In genomic region chr9:108998287-108999166, GRCm38 (mm10) we compare ENCODE assay signal across 14 mouse cellular contexts. TPM values are rescaled to one million over a fixed set of nuclear protein-coding genes. Genes with fewer than 3 reads are reported as not detected.
DNase-seq lines count a peak whose midpoint lies in the region; ATAC-seq and TF ChIP-seq lines count a peak whose summit lies in the region.
"Had no signal": no experiment of that assay in that cellular context is flagged by ENCODE, and none has a peak within 500 bp of the region (broad histone marks: within the 10 kb centered on the region; RNA-seq: fewer than 3 reads in every experiment).

No protein-coding gene starts in this region.

- no peaks in the 10 kb centered on the region for H3K9me3 ChIP-seq in limb, embryonic 12.5 days
- no peaks in the 10 kb centered on the region for H3K9me3 ChIP-seq in limb, embryonic 10.5 days (replicated peaks)
- H3K9me3 ChIP-seq in G1E (replicated peaks), result no peaks in the 10 kb centered on the region
- H3K9me3 ChIP-seq: embryonic facial prominence, embryonic 15.5 days; heart, embryonic 10.5 days; lung, embryonic 15.5 days had no signal

- WGBS in limb, embryonic 12.5 days, result 85% methylated on average over 19 of the region's 19 CpGs
- 88% methylated on average over 19 of the region's 19 CpGs for WGBS in limb, embryonic 10.5 days

- TF ChIP-seq CTCF in G1E (IDR thresholded peaks at IDR 0.05; ENCODE audit: low read depth, low read length), result no peak

- no peaks in the 10 kb centered on the region for H3K27me3 ChIP-seq in limb, embryonic 12.5 days
- H3K27me3 ChIP-seq in limb, embryonic 10.5 days (ENCODE audit: low read depth, poor library complexity, severe bottlenecking), result no peaks in the 10 kb centered on the region
- H3K27me3 ChIP-seq in G1E (ENCODE audit: insufficient read depth, low read length), result no peaks in the 10 kb centered on the region
- H3K27me3 ChIP-seq: embryonic facial prominence, embryonic 15.5 days; lung, embryonic 15.5 days had no signal

- no peak for ATAC-seq in limb, embryonic 12.5 days (ENCODE audit: insufficient number of reproducible peaks, insufficient read depth, low FRiP score, low TSS enrichment, low read depth)
- ATAC-seq in G1E (ENCODE audit: extremely low read depth, insufficient number of reproducible peaks, low FRiP score, poor library complexity, severe bottlenecking), result no peak

- H3K9ac ChIP-seq in limb, embryonic 12.5 days (replicated peaks), result peak overlapping the region; percentile 13; the same call in 1 of the 2 replicates
- H3K9ac ChIP-seq: embryonic facial prominence, embryonic 15.5 days; lung, embryonic 15.5 days had no signal

- no peak overlapping the region for H3K27ac ChIP-seq in limb, embryonic 12.5 days
- H3K27ac ChIP-seq in limb, embryonic 10.5 days, result no peak overlapping the region
- H3K27ac ChIP-seq: embryonic facial prominence, embryonic 15.5 days; heart, embryonic 10.5 days; lung, embryonic 15.5 days had no signal

- peak; percentile 44 to 51 for DNase-seq in cerebellum, postnatal 10 days
- DNase-seq in cerebellum, adult 18-20 months, result no peak
- DNase-seq in limb, embryonic 10.5 days (ENCODE audit: low spot score), result no peak
- DNase-seq in G1E (ENCODE audit: low spot score), result no peak
- peak; percentile 57 for DNase-seq in lung, postnatal 36 days
- DNase-seq in adrenal gland, postnatal 14 days, result no peak
- no peak for DNase-seq in thymus, adult 18-20 months
- DNase-seq: kidney, postnatal 14 days; right cerebral cortex, adult 18-20 months had no signal

- peaks cover 6% of the 10 kb centered on the region; the same call in 1 of the 2 replicates for H3K36me3 ChIP-seq in limb, embryonic 12.5 days
- no peaks in the 10 kb centered on the region for H3K36me3 ChIP-seq in limb, embryonic 10.5 days
- H3K36me3 ChIP-seq in G1E (replicated peaks), result peaks cover 53% of the 10 kb centered on the region
- H3K36me3 ChIP-seq: heart, embryonic 10.5 days; lung, embryonic 15.5 days had no signal

- H3K4me3 ChIP-seq in limb, embryonic 12.5 days (replicated peaks), result no peak overlapping the region
- no peak overlapping the region for H3K4me3 ChIP-seq in limb, embryonic 10.5 days
- H3K4me3 ChIP-seq in G1E (ENCODE audit: low read depth, low read length), result peak overlapping the region; percentile 56; the same call in 1 of the 2 replicates
- H3K4me3 ChIP-seq: embryonic facial prominence, embryonic 15.5 days; heart, embryonic 10.5 days; lung, embryonic 15.5 days had no signal

- no peak overlapping the region for H3K4me2 ChIP-seq in limb, embryonic 12.5 days
- H3K4me2 ChIP-seq: embryonic facial prominence, embryonic 15.5 days; lung, embryonic 15.5 days had no signal

- H3K4me1 ChIP-seq in limb, embryonic 12.5 days (replicated peaks), result peaks cover 15% of the 10 kb centered on the region; the same call in 1 of the 2 replicates
- peaks cover 19% of the 10 kb centered on the region for H3K4me1 ChIP-seq in limb, embryonic 10.5 days
- H3K4me1 ChIP-seq in G1E (ENCODE audit: insufficient read depth, low read depth, low read length), result peaks cover 67% of the 10 kb centered on the region

RNA-seq across cellular contexts. Expression of gene Pfkfb4, which starts 6.9 kb away (rescaled TPM):
- polyA plus RNA-seq in limb, embryonic 12.5 days (2016; fragmentation: Nextera tagmentation; extraction: Ambion mirVana), result 13.4 and 16.3 TPM in 2 replicates
- 12.5 and 14.6 TPM in 2 replicates for polyA plus RNA-seq in limb, embryonic 10.5 days (2016; fragmentation: Nextera tagmentation; extraction: Ambion mirVana)
- 7.1 and 10.0 TPM in 2 replicates for total RNA-seq in G1E (2014; fragmentation: Nextera tagmentation)
- total RNA-seq in G1E (2017), result 9.1 and 9.3 TPM in 2 replicates
- 1.7 and 4.1 TPM in 2 replicates for polyA plus RNA-seq in G1E (2012)
- 5.0 and 5.7 TPM in 2 replicates for total RNA-seq in adrenal gland, postnatal 14 days (2021)

RNA-seq across cellular contexts. Expression of gene Ucn2, which starts 12.7 kb away (rescaled TPM):
- 0.37 TPM in 1 of 2 replicates, not detected in the other for polyA plus RNA-seq in limb, embryonic 12.5 days (2016; fragmentation: Nextera tagmentation; extraction: Ambion mirVana)
- not detected in 2 replicates for polyA plus RNA-seq in limb, embryonic 10.5 days (2016; fragmentation: Nextera tagmentation; extraction: Ambion mirVana)
- total RNA-seq in G1E (2014; fragmentation: Nextera tagmentation) (not detected in 2 replicates), G1E (2017) (0.17 and 0.38 TPM in 2 replicates)
- polyA plus RNA-seq in G1E (2012), result not detected in 2 replicates
- 0.53 and 0.89 TPM in 2 replicates for total RNA-seq in adrenal gland, postnatal 14 days (2021)
- polyA plus RNA-seq: heart, embryonic 10.5 days; hindbrain, embryonic 11.5 days; lung, embryonic 15.5 days had no signal

RNA-seq across cellular contexts. Expression of gene Shisa5, which starts 39.8 kb away (rescaled TPM):
- 49.1 and 55.2 TPM in 2 replicates for polyA plus RNA-seq in limb, embryonic 12.5 days (2016; fragmentation: Nextera tagmentation; extraction: Ambion mirVana)
- polyA plus RNA-seq in limb, embryonic 10.5 days (2016; fragmentation: Nextera tagmentation; extraction: Ambion mirVana), result 36.1 and 44.4 TPM in 2 replicates
- 17.1 and 24.2 TPM in 2 replicates for total RNA-seq in G1E (2014; fragmentation: Nextera tagmentation)
- 50.0 and 50.6 TPM in 2 replicates for total RNA-seq in G1E (2017)
- 207 and 259 TPM in 2 replicates for polyA plus RNA-seq in G1E (2012)
- total RNA-seq in adrenal gland, postnatal 14 days (2021), result 95.6 and 167 TPM in 2 replicates

RNA-seq across cellular contexts. Expression of gene Col7a1, which starts 45.1 kb away (rescaled TPM):
- polyA plus RNA-seq in limb, embryonic 12.5 days (2016; fragmentation: Nextera tagmentation; extraction: Ambion mirVana), result 8.0 TPM in 2 replicates
- polyA plus RNA-seq in limb, embryonic 10.5 days (2016; fragmentation: Nextera tagmentation; extraction: Ambion mirVana), result 1.7 and 3.1 TPM in 2 replicates
- 0.10 and 0.30 TPM in 2 replicates for total RNA-seq in G1E (2014; fragmentation: Nextera tagmentation)
- total RNA-seq in G1E (2017), result 1.1 and 3.0 TPM in 2 replicates
- polyA plus RNA-seq in G1E (2012), result 0.15 and 0.28 TPM in 2 replicates
- total RNA-seq in adrenal gland, postnatal 14 days (2021), result 6.0 and 8.5 TPM in 2 replicates

Comparison
In these comparisons a context has a peak if more than half of its experiments do, and no peak if none do; other contexts are left out.
1. DNase-seq: peak in cerebellum, postnatal 10 days (2 of 2) and lung, postnatal 36 days (single experiment); none in cerebellum, adult 18-20 months (0 of 2), limb, embryonic 10.5 days (single experiment), G1E (single experiment), adrenal gland, postnatal 14 days (single experiment) and thymus, adult 18-20 months (0 of 2).